Comparison of ENCODE assay signal across 15 mouse cellular contexts in genomic region chr5:124005591-124005990, GRCm38 (mm10). TPM values are rescaled to one million over a fixed set of nuclear protein-coding genes. Genes with fewer than 3 reads are reported as not detected.
DNase-seq lines count a peak whose midpoint lies in the region; ATAC-seq and TF ChIP-seq lines count a peak whose summit lies in the region.
"Had no signal": no experiment of that assay in that cellular context is flagged by ENCODE, and none has a peak within 500 bp of the region (broad histone marks: within the 10 kb centered on the region; RNA-seq: fewer than 3 reads in every experiment).

No protein-coding gene starts in this region.

- ATAC-seq in embryonic facial prominence, embryonic 14.5 days (ENCODE audit: low read depth) = no peak
- no peak for ATAC-seq in kidney, embryonic 15.5 days (replicated peaks; ENCODE audit: low FRiP score)
- no peak for ATAC-seq in stomach, embryonic 15.5 days (ENCODE audit: insufficient read depth, low FRiP score, low read depth)
- ATAC-seq: midbrain, embryonic 16.5 days had no signal

- 82% methylated on average over 11 of the region's 11 CpGs for WGBS in embryonic facial prominence, embryonic 14.5 days
- WGBS in embryonic facial prominence, embryonic 10.5 days = 94% methylated on average over 11 of the region's 11 CpGs
- WGBS in kidney, embryonic 15.5 days = 77% methylated on average over 11 of the region's 11 CpGs
- 81% methylated on average over 11 of the region's 11 CpGs for WGBS in stomach, embryonic 15.5 days

- no peak overlapping the region for H3K9ac ChIP-seq in embryonic facial prominence, embryonic 14.5 days (ENCODE audit: low read depth, low read length)
- H3K9ac ChIP-seq in kidney, embryonic 15.5 days = no peak overlapping the region
- H3K9ac ChIP-seq in stomach, embryonic 15.5 days = no peak overlapping the region
- H3K9ac ChIP-seq: neural tube, embryonic 12.5 days had no signal

- peaks cover 64% of the 10 kb centered on the region for H3K36me3 ChIP-seq in embryonic facial prominence, embryonic 14.5 days (ENCODE audit: control insufficient read depth, insufficient read depth, low read length)
- H3K36me3 ChIP-seq in embryonic facial prominence, embryonic 10.5 days (replicated peaks) = peaks cover 88% of the 10 kb centered on the region
- peaks cover 79% of the 10 kb centered on the region for H3K36me3 ChIP-seq in kidney, embryonic 15.5 days
- peaks cover 37% of the 10 kb centered on the region for H3K36me3 ChIP-seq in stomach, embryonic 15.5 days

- H3K4me3 ChIP-seq in embryonic facial prominence, embryonic 14.5 days (ENCODE audit: low read depth, low read length) = no peak overlapping the region
- no peak overlapping the region for H3K4me3 ChIP-seq in embryonic facial prominence, embryonic 10.5 days
- H3K4me3 ChIP-seq in layer of hippocampus, adult 2 months = no peak overlapping the region
- no peak overlapping the region for H3K4me3 ChIP-seq in kidney, embryonic 15.5 days (replicated peaks)
- H3K4me3 ChIP-seq in stomach, embryonic 15.5 days (replicated peaks) = no peak overlapping the region
- H3K4me3 ChIP-seq: heart, adult 2 months; neural tube, embryonic 12.5 days had no signal

- peak; percentile 24 for DNase-seq in embryonic facial prominence, embryonic 14.5 days (ENCODE audit: low spot score)
- no peak for DNase-seq in embryonic facial prominence, embryonic 10.5 days (ENCODE audit: low spot score)
- DNase-seq in layer of hippocampus, adult 2 months (ENCODE audit: low spot score in 2 of 2) = no peak
- DNase-seq in layer of hippocampus, postnatal 10 days (ENCODE audit: low spot score in 2 of 2) = no peak
- DNase-seq in layer of hippocampus, adult 9-10 months (ENCODE audit: low spot score) = no peak
- no peak for DNase-seq in heart, adult 8-10 months (ENCODE audit: low spot score)
- DNase-seq: adrenal gland, adult 2 months; cerebellum, adult 18-20 months; heart, adult 2 months; heart, postnatal 10 days; layer of hippocampus, adult 9-11 months had no signal

- H3K27ac ChIP-seq in embryonic facial prominence, embryonic 14.5 days (replicated peaks; ENCODE audit: low read depth, low read length) = no peak overlapping the region
- no peak overlapping the region for H3K27ac ChIP-seq in embryonic facial prominence, embryonic 10.5 days (replicated peaks)
- H3K27ac ChIP-seq in layer of hippocampus, adult 2 months = peak overlapping the region; percentile 55; the same call in 1 of the 2 replicates
- peak overlapping the region; percentile 74 for H3K27ac ChIP-seq in kidney, embryonic 15.5 days
- peak overlapping the region; percentile 51 for H3K27ac ChIP-seq in stomach, embryonic 15.5 days
- H3K27ac ChIP-seq: heart, adult 2 months; neural tube, embryonic 12.5 days had no signal

- no peaks in the 10 kb centered on the region for H3K9me3 ChIP-seq in embryonic facial prominence, embryonic 14.5 days (ENCODE audit: control insufficient read depth, low read length)
- no peaks in the 10 kb centered on the region for H3K9me3 ChIP-seq in embryonic facial prominence, embryonic 10.5 days
- H3K9me3 ChIP-seq in kidney, embryonic 15.5 days (replicated peaks) = no peaks in the 10 kb centered on the region
- no peaks in the 10 kb centered on the region for H3K9me3 ChIP-seq in stomach, embryonic 15.5 days
- H3K9me3 ChIP-seq: neural tube, embryonic 12.5 days had no signal

- no peak overlapping the region for H3K4me2 ChIP-seq in embryonic facial prominence, embryonic 14.5 days (ENCODE audit: low read depth, low read length)
- no peak overlapping the region for H3K4me2 ChIP-seq in kidney, embryonic 15.5 days
- H3K4me2 ChIP-seq in stomach, embryonic 15.5 days = no peak overlapping the region
- H3K4me2 ChIP-seq: neural tube, embryonic 12.5 days had no signal

- H3K27me3 ChIP-seq in embryonic facial prominence, embryonic 14.5 days (replicated peaks; ENCODE audit: control insufficient read depth, insufficient read depth, low read length) = no peaks in the 10 kb centered on the region
- no peaks in the 10 kb centered on the region for H3K27me3 ChIP-seq in embryonic facial prominence, embryonic 10.5 days (replicated peaks; ENCODE audit: low read depth, poor library complexity, severe bottlenecking)
- no peaks in the 10 kb centered on the region for H3K27me3 ChIP-seq in kidney, embryonic 15.5 days
- H3K27me3 ChIP-seq in stomach, embryonic 15.5 days (replicated peaks) = no peaks in the 10 kb centered on the region
- H3K27me3 ChIP-seq: neural tube, embryonic 12.5 days had no signal

- TF ChIP-seq CTCF in layer of hippocampus, adult 2 months (conservative IDR thresholded peaks at IDR 0.05) = no peak

- H3K4me1 ChIP-seq in embryonic facial prominence, embryonic 14.5 days (ENCODE audit: control insufficient read depth, insufficient read depth, low read length) = peaks cover 3% of the 10 kb centered on the region; the same call in 1 of the 2 replicates
- H3K4me1 ChIP-seq in embryonic facial prominence, embryonic 10.5 days = peaks cover 4% of the 10 kb centered on the region
- peaks cover 26% of the 10 kb centered on the region for H3K4me1 ChIP-seq in kidney, embryonic 15.5 days
- H3K4me1 ChIP-seq in stomach, embryonic 15.5 days = peaks cover 13% of the 10 kb centered on the region; the same call in 1 of the 2 replicates

RNA-seq across cellular contexts. Expression of gene Vps37b, which starts 26.5 kb away (rescaled TPM):
- polyA plus RNA-seq in embryonic facial prominence, embryonic 14.5 days (2014; fragmentation: Nextera tagmentation; extraction: Ambion mirVana) = 30.4 and 31.7 TPM in 2 replicates
- 43.8 and 47.6 TPM in 2 replicates for polyA plus RNA-seq in embryonic facial prominence, embryonic 10.5 days (2016; fragmentation: Nextera tagmentation; extraction: Ambion mirVana)
- 10 to 100 TPM; 36.8 to 42.2 TPM for total RNA-seq in layer of hippocampus, adult 2 months (2021)
- total RNA-seq in layer of hippocampus, postnatal 10 days (2021) = 10 to 100 TPM; 38.4 to 41.6 TPM
- 33.8 and 35.3 TPM in 2 replicates for polyA plus RNA-seq in kidney, embryonic 15.5 days (2015; fragmentation: Nextera tagmentation; extraction: Ambion mirVana)
- 36.2 and 37.1 TPM in 2 replicates for polyA plus RNA-seq in stomach, embryonic 15.5 days (2015; fragmentation: Nextera tagmentation; extraction: Ambion mirVana)
- 10 to 100 TPM; 13.7 to 24.0 (median 16.5) TPM for total RNA-seq in heart, adult 8-10 months (2022)

RNA-seq across cellular contexts. Expression of gene Hip1r, which starts 32.2 kb away (rescaled TPM):
- polyA plus RNA-seq in embryonic facial prominence, embryonic 14.5 days (2014; fragmentation: Nextera tagmentation; extraction: Ambion mirVana) = 7.5 and 8.4 TPM in 2 replicates
- polyA plus RNA-seq in embryonic facial prominence, embryonic 10.5 days (2016; fragmentation: Nextera tagmentation; extraction: Ambion mirVana) = 8.5 and 10.7 TPM in 2 replicates
- 10 to 100 TPM; 42.8 to 43.8 TPM for total RNA-seq in layer of hippocampus, adult 2 months (2021)
- 10 to 100 TPM; 63.7 to 70.1 TPM for total RNA-seq in layer of hippocampus, postnatal 10 days (2021)
- 18.2 and 20.0 TPM in 2 replicates for polyA plus RNA-seq in kidney, embryonic 15.5 days (2015; fragmentation: Nextera tagmentation; extraction: Ambion mirVana)
- polyA plus RNA-seq in stomach, embryonic 15.5 days (2015; fragmentation: Nextera tagmentation; extraction: Ambion mirVana) = 24.0 and 27.0 TPM in 2 replicates
- 10 to 100 TPM; 11.5 to 15.5 (median 13.7) TPM for total RNA-seq in heart, adult 8-10 months (2022)

Comparison
In these comparisons a context has a peak if more than half of its experiments do, and no peak if none do; other contexts are left out.
1. H3K27ac ChIP-seq: peak in layer of hippocampus, adult 2 months (single experiment), kidney, embryonic 15.5 days (single experiment) and stomach, embryonic 15.5 days (single experiment); none in embryonic facial prominence, embryonic 14.5 days (single experiment) and embryonic facial prominence, embryonic 10.5 days (single experiment).